In genomic region chr3:57420233-57420632, GRCm38 (mm10) we compare ENCODE assay signal across 27 mouse cellular contexts. TPM values are rescaled to one million over a fixed set of nuclear protein-coding genes. Genes with fewer than 3 reads are reported as not detected.
DNase-seq lines count a peak whose midpoint lies in the region; ATAC-seq and TF ChIP-seq lines count a peak whose summit lies in the region.
"Had no signal": no experiment of that assay in that cellular context is flagged by ENCODE, and none has a peak within 500 bp of the region (broad histone marks: within the 10 kb centered on the region; RNA-seq: fewer than 3 reads in every experiment).

No protein-coding gene starts in this region.

- ATAC-seq in intestine, embryonic 14.5 days (replicated peaks; ENCODE audit: low FRiP score, low TSS enrichment, low read depth): no peak
- ATAC-seq in intestine, embryonic 15.5 days: no peak
- ATAC-seq in liver, embryonic 16.5 days (ENCODE audit: low read depth): peak; percentile 82
- no peak for ATAC-seq in liver, embryonic 11.5 days (replicated peaks; ENCODE audit: low FRiP score)
- ATAC-seq: forebrain, embryonic 13.5 days; forebrain, embryonic 16.5 days had no signal

- H3K9me3 ChIP-seq in intestine, embryonic 14.5 days (ENCODE audit: control insufficient read depth, low read length): no peaks in the 10 kb centered on the region
- H3K9me3 ChIP-seq in intestine, embryonic 15.5 days: no peaks in the 10 kb centered on the region
- H3K9me3 ChIP-seq in liver, embryonic 16.5 days (replicated peaks; ENCODE audit: control insufficient read depth, low read length): no peaks in the 10 kb centered on the region
- no peaks in the 10 kb centered on the region for H3K9me3 ChIP-seq in liver, embryonic 11.5 days (ENCODE audit: control insufficient read depth, low read length)
- H3K9me3 ChIP-seq: embryonic facial prominence, embryonic 13.5 days; embryonic facial prominence, embryonic 15.5 days; forebrain, embryonic 10.5 days; forebrain, embryonic 13.5 days had no signal

- WGBS in intestine, embryonic 14.5 days: 74% methylated on average over 2 of the region's 2 CpGs
- 65% methylated on average over 2 of the region's 2 CpGs for WGBS in intestine, embryonic 15.5 days
- 13% methylated on average over 2 of the region's 2 CpGs for WGBS in liver, adult 2 months
- 33% methylated on average over 2 of the region's 2 CpGs for WGBS in liver, embryonic 16.5 days (ENCODE audit: insufficient replicate concordance)
- WGBS in liver, embryonic 11.5 days: 69% methylated on average over 2 of the region's 2 CpGs

- no peak overlapping the region for H3K9ac ChIP-seq in intestine, embryonic 14.5 days (ENCODE audit: low read length)
- no peak overlapping the region for H3K9ac ChIP-seq in intestine, embryonic 15.5 days
- H3K9ac ChIP-seq in liver, adult 2 months (ENCODE audit: low read depth, low read length): no peak overlapping the region
- no peak overlapping the region for H3K9ac ChIP-seq in liver, embryonic 16.5 days (ENCODE audit: low read depth, low read length)
- no peak overlapping the region for H3K9ac ChIP-seq in liver, embryonic 11.5 days (ENCODE audit: low read depth, low read length)
- H3K9ac ChIP-seq: embryonic facial prominence, embryonic 13.5 days; embryonic facial prominence, embryonic 15.5 days; forebrain, embryonic 13.5 days had no signal

- H3K4me3 ChIP-seq in intestine, embryonic 14.5 days (ENCODE audit: low read depth, low read length): no peak overlapping the region
- H3K4me3 ChIP-seq in intestine, embryonic 15.5 days (replicated peaks): no peak overlapping the region
- H3K4me3 ChIP-seq in liver, adult 2 months (ENCODE audit: insufficient read depth, low read depth, low read length): no peak overlapping the region
- H3K4me3 ChIP-seq in liver, embryonic 16.5 days (ENCODE audit: low read depth, low read length): no peak overlapping the region
- H3K4me3 ChIP-seq in liver, embryonic 11.5 days (ENCODE audit: low read depth, low read length): no peak overlapping the region
- H3K4me3 ChIP-seq: embryonic facial prominence, embryonic 13.5 days; embryonic facial prominence, embryonic 15.5 days; erythroblast, embryonic 14.5 days; forebrain, embryonic 10.5 days; forebrain, embryonic 13.5 days had no signal

- H3K27ac ChIP-seq in intestine, embryonic 14.5 days (ENCODE audit: low read depth): no peak overlapping the region
- H3K27ac ChIP-seq in intestine, embryonic 15.5 days: no peak overlapping the region
- H3K27ac ChIP-seq in liver, adult 2 months (replicated peaks; ENCODE audit: insufficient read depth, low read depth, low read length): no peak overlapping the region
- no peak overlapping the region for H3K27ac ChIP-seq in liver, embryonic 16.5 days (ENCODE audit: low read length)
- no peak overlapping the region for H3K27ac ChIP-seq in liver, embryonic 11.5 days (ENCODE audit: low read depth, low read length)
- H3K27ac ChIP-seq: embryonic facial prominence, embryonic 13.5 days; embryonic facial prominence, embryonic 15.5 days; forebrain, embryonic 10.5 days; forebrain, embryonic 13.5 days had no signal

- H3K4me2 ChIP-seq in intestine, embryonic 14.5 days (ENCODE audit: low read length): no peak overlapping the region
- H3K4me2 ChIP-seq in intestine, embryonic 15.5 days (replicated peaks): no peak overlapping the region
- no peak overlapping the region for H3K4me2 ChIP-seq in liver, embryonic 16.5 days (ENCODE audit: low read depth, low read length)
- no peak overlapping the region for H3K4me2 ChIP-seq in liver, embryonic 11.5 days
- H3K4me2 ChIP-seq: embryonic facial prominence, embryonic 13.5 days; embryonic facial prominence, embryonic 15.5 days; forebrain, embryonic 13.5 days had no signal

- H3K4me1 ChIP-seq in intestine, embryonic 14.5 days (replicated peaks; ENCODE audit: control insufficient read depth, insufficient read depth, low read length): no peaks in the 10 kb centered on the region
- no peaks in the 10 kb centered on the region; the same call in 1 of the 2 replicates for H3K4me1 ChIP-seq in intestine, embryonic 15.5 days (replicated peaks)
- peaks cover 14% of the 10 kb centered on the region for H3K4me1 ChIP-seq in liver, adult 2 months (ENCODE audit: control insufficient read depth, insufficient read depth, low read length)
- H3K4me1 ChIP-seq in liver, embryonic 16.5 days (ENCODE audit: control insufficient read depth, low read depth, low read length): no peaks in the 10 kb centered on the region
- H3K4me1 ChIP-seq in liver, embryonic 11.5 days (replicated peaks; ENCODE audit: control insufficient read depth, insufficient read depth, low read length): no peaks in the 10 kb centered on the region
- H3K4me1 ChIP-seq: embryonic facial prominence, embryonic 13.5 days; embryonic facial prominence, embryonic 15.5 days; forebrain, embryonic 10.5 days; forebrain, embryonic 13.5 days had no signal

- H3K27me3 ChIP-seq in intestine, embryonic 14.5 days (replicated peaks; ENCODE audit: control insufficient read depth, insufficient read depth, low read length): no peaks in the 10 kb centered on the region
- H3K27me3 ChIP-seq in intestine, embryonic 15.5 days (replicated peaks): no peaks in the 10 kb centered on the region
- no peaks in the 10 kb centered on the region for H3K27me3 ChIP-seq in liver, adult 2 months (ENCODE audit: control insufficient read depth, insufficient read depth, low read length)
- H3K27me3 ChIP-seq in liver, embryonic 16.5 days (ENCODE audit: control insufficient read depth, insufficient read depth, low read depth, low read length): no peaks in the 10 kb centered on the region
- H3K27me3 ChIP-seq in liver, embryonic 11.5 days (replicated peaks; ENCODE audit: control insufficient read depth, insufficient read depth, low read length): no peaks in the 10 kb centered on the region
- H3K27me3 ChIP-seq: embryonic facial prominence, embryonic 13.5 days; embryonic facial prominence, embryonic 15.5 days; forebrain, embryonic 13.5 days had no signal

- TF ChIP-seq POLR2A in liver, adult 2 months (IDR thresholded peaks at IDR 0.05; ENCODE audit: extremely low read depth, insufficient read depth, low read length): no peak

- no peaks in the 10 kb centered on the region for H3K79me2 ChIP-seq in liver, adult 2 months (ENCODE audit: control insufficient read depth, insufficient read depth, low read length)

- DNase-seq in intestine, embryonic 14.5 days (ENCODE audit: low spot score): peak; percentile 16
- DNase-seq in liver, adult 2 months (ENCODE audit: extremely low read depth, low read depth, low spot score): peak; percentile 98
- no peak for DNase-seq in liver
- no peak for DNase-seq in liver, embryonic 11.5 days (ENCODE audit: low spot score)
- DNase-seq in lung, postnatal 4 days: no peak
- DNase-seq: adrenal gland, adult 2 months; adrenal gland, postnatal 10 days; adrenal gland, postnatal 25 days; cerebellum, adult 11 months; cerebellum, adult 18-20 months; cerebellum, adult 8-10 months; cerebellum, adult 9-11 months; cerebellum, postnatal 14 days; cerebellum, postnatal 36 days; embryo, embryonic 11 days had no signal

- no peak for TF ChIP-seq CTCF in liver, adult 2 months (IDR thresholded peaks at IDR 0.05; ENCODE audit: low read depth, low read length)

- H3K36me3 ChIP-seq in intestine, embryonic 14.5 days (ENCODE audit: control insufficient read depth, insufficient read depth, low read length): no peaks in the 10 kb centered on the region
- no peaks in the 10 kb centered on the region for H3K36me3 ChIP-seq in intestine, embryonic 15.5 days
- H3K36me3 ChIP-seq in liver, adult 2 months (ENCODE audit: control insufficient read depth, insufficient read depth, low read length): no peaks in the 10 kb centered on the region
- H3K36me3 ChIP-seq in liver, embryonic 16.5 days (ENCODE audit: control insufficient read depth, insufficient read depth): no peaks in the 10 kb centered on the region
- no peaks in the 10 kb centered on the region for H3K36me3 ChIP-seq in liver, embryonic 11.5 days (ENCODE audit: control insufficient read depth, insufficient read depth, low read length)
- H3K36me3 ChIP-seq: embryonic facial prominence, embryonic 13.5 days; embryonic facial prominence, embryonic 15.5 days; forebrain, embryonic 10.5 days had no signal

RNA-seq across cellular contexts. Expression of gene Tm4sf4, which starts 4.9 kb away (rescaled TPM):
- 43.0 and 53.0 TPM in 2 replicates for polyA plus RNA-seq in intestine, embryonic 14.5 days (2014; fragmentation: Nextera tagmentation; extraction: Ambion mirVana)
- polyA plus RNA-seq in intestine, embryonic 15.5 days (2015; fragmentation: Nextera tagmentation; extraction: Ambion mirVana): 44.0 and 44.9 TPM in 2 replicates
- 144 and 193 TPM in 2 replicates for total RNA-seq in liver, adult 2 months (2014; rRNA removed)
- 99.2 and 131 TPM in 2 replicates for polyA plus RNA-seq in liver, adult 2 months (2012; rRNA removed)
- polyA plus RNA-seq in liver, embryonic 16.5 days (2015; fragmentation: Nextera tagmentation; extraction: Ambion mirVana): 96.1 and 98.8 TPM in 2 replicates
- polyA plus RNA-seq in liver, embryonic 11.5 days (2014; fragmentation: Nextera tagmentation; extraction: Ambion mirVana): 13.7 and 15.8 TPM in 2 replicates
- total RNA-seq: common myeloid progenitor, adult 5-6 weeks; ES-E14; MEL had no signal
- polyA plus RNA-seq: embryonic facial prominence, embryonic 11.5 days; embryonic facial prominence, embryonic 13.5 days; embryonic facial prominence, embryonic 15.5 days; erythroblast, embryonic 14.5 days; forebrain, embryonic 10.5 days; forebrain, embryonic 13.5 days; forebrain, embryonic 16.5 days had no signal

Comparison
In these comparisons a context has a peak if more than half of its experiments do, and no peak if none do; other contexts are left out.
1. DNase-seq: peak in intestine, embryonic 14.5 days (single experiment) and liver, adult 2 months (single experiment); none in liver (single experiment), liver, embryonic 11.5 days (single experiment) and lung, postnatal 4 days (0 of 2).